ENCODE assay signal across 11 mouse cellular contexts in genomic region chr7:4297189-4297588, GRCm38 (mm10). TPM values are rescaled to one million over a fixed set of nuclear protein-coding genes. Genes with fewer than 3 reads are reported as not detected.
A peak's percentile ranks its signal among the peaks of the same experiment; 100 is the strongest.
DNase-seq lines count a peak whose midpoint lies in the region; ATAC-seq and TF ChIP-seq lines count a peak whose summit lies in the region.
"Had no signal": no experiment of that assay in that cellular context is flagged by ENCODE, and none has a peak within 500 bp of the region (broad histone marks: within the 10 kb centered on the region; RNA-seq: fewer than 3 reads in every experiment).

No protein-coding gene starts in this region.

- no peak overlapping the region for H3K4me3 ChIP-seq in left cerebral cortex, adult 2 months
- H3K4me3 ChIP-seq in hindbrain, embryonic 10.5 days = no peak overlapping the region
- H3K4me3 ChIP-seq: liver, embryonic 15.5 days had no signal

- DNase-seq in CD4-positive, CD25-positive, alpha-beta regulatory T cell, adult 2 months (ENCODE audit: low read depth, low spot score) = peak; percentile 59
- DNase-seq in left cerebral cortex, adult 2 months (ENCODE audit: extremely low spot score in 1 of 2, low spot score in 2 of 2) = no peak
- no peak for DNase-seq in left cerebral cortex, postnatal 36 days (ENCODE audit: low spot score in 2 of 2)
- peak; percentile 57 for DNase-seq in ZHBTc4 (ENCODE audit: low read depth, low spot score)
- DNase-seq in lung, postnatal 10 days = peak; percentile 22
- no peak for DNase-seq in hindbrain, embryonic 10.5 days (ENCODE audit: low spot score)
- no peak for DNase-seq in cerebellum, adult 11-12 months

- H3K36me3 ChIP-seq in hindbrain, embryonic 10.5 days = no peaks in the 10 kb centered on the region
- H3K36me3 ChIP-seq: liver, embryonic 15.5 days had no signal

- no peak overlapping the region for H3K27ac ChIP-seq in left cerebral cortex, adult 2 months
- no peak overlapping the region for H3K27ac ChIP-seq in hindbrain, embryonic 10.5 days
- H3K27ac ChIP-seq: liver, embryonic 15.5 days had no signal

- WGBS in hindbrain, embryonic 10.5 days = 64% methylated on average over 1 of the region's 1 CpGs

- peak; percentile 24 for TF ChIP-seq CTCF in left cerebral cortex, adult 2 months (IDR thresholded peaks at IDR 0.05)

- H3K27me3 ChIP-seq in hindbrain, embryonic 10.5 days (ENCODE audit: insufficient read depth, poor library complexity, severe bottlenecking) = no peaks in the 10 kb centered on the region
- H3K27me3 ChIP-seq: liver, embryonic 15.5 days had no signal

- no peak for ATAC-seq in CD4-positive, CD25-positive, alpha-beta regulatory T cell, adult 4 months

- intact Hi-C loops in left cerebral cortex, adult 2 months (cut with DNase I) = no loop called here
- intact Hi-C loops in left cerebral cortex, postnatal 36 days (cut with DNase I) = no loop called here

- no peaks in the 10 kb centered on the region for H3K4me1 ChIP-seq in hindbrain, embryonic 10.5 days (replicated peaks)
- H3K4me1 ChIP-seq: liver, embryonic 15.5 days had no signal

- no peaks in the 10 kb centered on the region for H3K9me3 ChIP-seq in hindbrain, embryonic 10.5 days
- H3K9me3 ChIP-seq: liver, embryonic 15.5 days had no signal

RNA-seq across cellular contexts. Expression of gene Ncr1, which starts 40.3 kb away (rescaled TPM):
- polyA plus RNA-seq in CD4-positive, CD25-positive, alpha-beta regulatory T cell, adult 4 months (2017; shearing (Covaris generic)) = not detected
- not detected for total RNA-seq in left cerebral cortex, adult 2 months (2021)
- not detected for total RNA-seq in left cerebral cortex, postnatal 36 days (2021)
- not detected in 2 replicates for polyA plus RNA-seq in hindbrain, embryonic 10.5 days (2016; fragmentation: Nextera tagmentation; extraction: Ambion mirVana)
- total RNA-seq: heart, postnatal 14 days had no signal
- polyA plus RNA-seq: cortical plate, adult 2 months had no signal

RNA-seq across cellular contexts. Expression of gene Lilra5, which starts 59.6 kb away (rescaled TPM):
- polyA plus RNA-seq in CD4-positive, CD25-positive, alpha-beta regulatory T cell, adult 4 months (2017; shearing (Covaris generic)) = not detected
- total RNA-seq in left cerebral cortex, adult 2 months (2021) = not detected
- total RNA-seq in left cerebral cortex, postnatal 36 days (2021) = not detected
- polyA plus RNA-seq in hindbrain, embryonic 10.5 days (2016; fragmentation: Nextera tagmentation; extraction: Ambion mirVana) = not detected in 2 replicates

Comparison
In these comparisons a context has a peak if more than half of its experiments do, and no peak if none do; other contexts are left out.
1. DNase-seq: peak in CD4-positive, CD25-positive, alpha-beta regulatory T cell, adult 2 months (single experiment), ZHBTc4 (single experiment) and lung, postnatal 10 days (single experiment); none in left cerebral cortex, adult 2 months (0 of 2), left cerebral cortex, postnatal 36 days (0 of 2), hindbrain, embryonic 10.5 days (single experiment) and cerebellum, adult 11-12 months (single experiment).